Mouse (Mus musculus) cerebellum, adult 2 months (tissue): ENCODE measurements around the gene Prr5.

Experiments
- CTCF ChIP-seq: fragments of 200-500 bp; IDR thresholded peaks from 2 replicates; pipeline ENCODE4 v1.5.1; 2011; ENCODE audit warnings: low read depth, mild to moderate bottlenecking, control low read depth, low read length, moderate library complexity, borderline replicate concordance; ENCODE audit not compliant: insufficient read depth
- POLR2A ChIP-seq: fragments of 200-500 bp; IDR thresholded peaks from 2 replicates; pipeline ENCODE4 v1.6.1; 2011; ENCODE audit warnings: low read length, control low read depth, borderline replicate concordance; ENCODE audit not compliant: insufficient read depth

- TF ChIP-seq CTCF (no peak), POLR2A (no peak)
Observed at GRCm38 (mm10) chr15:84712566-84713405, 43.4 kb downstream of the Prr5 start.
